Mouse (Mus musculus) liver, embryonic 16.5 days (tissue): ENCODE data around the gene Myh11. TPM values are rescaled to one million over a fixed set of nuclear protein-coding genes. Genes with fewer than 3 reads are reported as not detected.
A peak's percentile ranks its signal among the peaks of the same experiment; 100 is the strongest.

Experiments
- ATAC-seq: fragments of 200-750 bp; cut with Nextera tagmentation; 2 replicates; pipeline ENCODE4 v1.8.0; 2017; ENCODE audit warnings: low read depth, mild to moderate bottlenecking, moderate number of reproducible peaks, moderate library complexity
- H3K27ac ChIP-seq: fragments of 300-500 bp; sonication (generic); 2 replicates; pipeline ENCODE4 v1.5.1; 2014; ENCODE audit warnings: mild to moderate bottlenecking, low read length
- H3K27me3 ChIP-seq: fragments of 300-500 bp; sonication (generic); 2 replicates; pipeline ENCODE4 v1.6.1; 2014; ENCODE audit warnings: low read depth, low read length, mixed read lengths; ENCODE audit not compliant: control insufficient read depth, insufficient read depth
- H3K36me3 ChIP-seq: fragments of 300-500 bp; sonication (generic); 2 replicates; pipeline ENCODE4 v1.6.1; 2014; ENCODE audit warnings: mild to moderate bottlenecking; ENCODE audit not compliant: control insufficient read depth, insufficient read depth
- H3K4me1 ChIP-seq: fragments of 300-500 bp; sonication (generic); 2 replicates; pipeline ENCODE4 v1.6.1; 2014; ENCODE audit warnings: low read depth, low read length, mixed read lengths; ENCODE audit not compliant: control insufficient read depth
- H3K4me2 ChIP-seq: fragments of 300-500 bp; sonication (generic); 2 replicates; pipeline ENCODE4 v1.6.1; 2014; ENCODE audit warnings: low read depth, low read length, mixed read lengths
- H3K4me3 ChIP-seq: fragments of 300-500 bp; sonication (generic); 2 replicates; pipeline ENCODE4 v1.5.1; 2014; ENCODE audit warnings: low read depth, mild to moderate bottlenecking, low read length
- H3K9ac ChIP-seq: fragments of 300-500 bp; sonication (generic); 2 replicates; pipeline ENCODE4 v1.6.1; 2014; ENCODE audit warnings: low read depth, low read length
- H3K9me3 ChIP-seq: fragments of 300-500 bp; sonication (generic); replicated peaks from 2 replicates; pipeline ENCODE4 v1.6.1; 2016; ENCODE audit warnings: low read length; ENCODE audit not compliant: control insufficient read depth
- WGBS: fragments of 180-500 bp; shearing (Covaris S2); extraction: QIAGEN DNeasy Blood & Tissue Kit; methylation state at CpG from one replicate; pipeline ENCODE4 v1.1.7; 2014; ENCODE audit not compliant: insufficient replicate concordance; 5-methylcytosine and 5-hydroxymethylcytosine counted together
- polyA plus RNA-seq: library from polyadenylated mRNA; unstranded; fragments of >200 nt; fragmentation: Nextera tagmentation; extraction: Ambion mirVana; gene quantifications from 2 replicates; pipeline ENCODE4 v1.2.1, GENCODE M21; 2015

The Myh11 gene
- polyA plus RNA-seq, 1 experiment from 2014 or later, result 1.7 TPM

- H3K4me1 ChIP-seq, result no peaks in the 10 kb centered on the region; the same call in 1 of the 2 replicates
- ATAC-seq, result no peak
These were observed 5.5 kb upstream of the Myh11 start for GRCm38 (mm10) chr16:14296544-14297124.

GRCm38 (mm10) chr16:14295291-14295690, 4.1 kb upstream of the Myh11 start:
- Histone ChIP-seq H3K4me2 (no peak overlapping the region), H3K36me3 (peaks cover 7% of the 10 kb centered on the region), H3K4me1 (no peaks in the 10 kb centered on the region; the same call in 1 of the 2 replicates), H3K9me3 (no peaks in the 10 kb centered on the region), H3K27ac (no peak overlapping the region), H3K9ac (no peak overlapping the region), H3K4me3 (no peak overlapping the region), H3K27me3 (peaks cover 20% of the 10 kb centered on the region)
- WGBS, result 32% methylated on average over 2 of the region's 2 CpGs
- no peak for ATAC-seq

More at GRCm38 (mm10) chr16:14296544-14297124, 5.5 kb upstream of the Myh11 start:
- Histone ChIP-seq H3K4me2 (no peak overlapping the region), H3K36me3 (peaks cover 7% of the 10 kb centered on the region), H3K9me3 (no peaks in the 10 kb centered on the region), H3K9ac (no peak overlapping the region), H3K27me3 (peaks cover 17% of the 10 kb centered on the region), H3K27ac (no peak overlapping the region), H3K4me3 (no peak overlapping the region)
- WGBS, result 71% methylated on average over 2 of the region's 2 CpGs

GRCm38 (mm10) chr16:14292205-14293199, 1.3 kb upstream of the Myh11 start:
- peak overlapping the region; percentile 24; the same call in 1 of the 2 replicates for H3K4me2 ChIP-seq
- H3K27me3 ChIP-seq, result peaks cover 20% of the 10 kb centered on the region
- H3K9me3 ChIP-seq, result no peaks in the 10 kb centered on the region
- ATAC-seq, result no peak
- no peaks in the 10 kb centered on the region for H3K36me3 ChIP-seq
- no peaks in the 10 kb centered on the region; the same call in 1 of the 2 replicates for H3K4me1 ChIP-seq
- H3K27ac ChIP-seq, result no peak overlapping the region
- H3K9ac ChIP-seq, result no peak overlapping the region
- no peak overlapping the region for H3K4me3 ChIP-seq
- 18% methylated on average over 31 of the region's 31 CpGs for WGBS

GRCm38 (mm10) chr16:14272374-14272965, 18.7 kb downstream of the Myh11 start:
- H3K27me3 ChIP-seq, result no peaks in the 10 kb centered on the region
- no peaks in the 10 kb centered on the region for H3K9me3 ChIP-seq
- no peak overlapping the region for H3K9ac ChIP-seq
- 50% methylated on average over 4 of the region's 4 CpGs for WGBS
- no peaks in the 10 kb centered on the region for H3K36me3 ChIP-seq
- H3K4me2 ChIP-seq, result no peak overlapping the region
- ATAC-seq, result no peak
- H3K4me1 ChIP-seq, result no peaks in the 10 kb centered on the region
- no peak overlapping the region for H3K27ac ChIP-seq
- H3K4me3 ChIP-seq, result no peak overlapping the region

GRCm38 (mm10) chr16:14265203-14265920, 25.8 kb downstream of the Myh11 start:
- Histone ChIP-seq H3K4me3 (no peak overlapping the region), H3K4me1 (no peaks in the 10 kb centered on the region), H3K27me3 (no peaks in the 10 kb centered on the region), H3K36me3 (no peaks in the 10 kb centered on the region), H3K4me2 (no peak overlapping the region), H3K27ac (no peak overlapping the region), H3K9ac (no peak overlapping the region), H3K9me3 (no peaks in the 10 kb centered on the region)
- ATAC-seq, result no peak
- 10% methylated on average over 4 of the region's 4 CpGs for WGBS

- H3K27me3 ChIP-seq, result no peaks in the 10 kb centered on the region
- no peak overlapping the region for H3K4me2 ChIP-seq
- H3K27ac ChIP-seq, result no peak overlapping the region
- H3K36me3 ChIP-seq, result no peaks in the 10 kb centered on the region
- WGBS, result 36% methylated on average over 2 of the region's 2 CpGs
- no peaks in the 10 kb centered on the region for H3K4me1 ChIP-seq
- no peak overlapping the region for H3K4me3 ChIP-seq
- H3K9ac ChIP-seq, result no peak overlapping the region
- no peak for ATAC-seq
- no peaks in the 10 kb centered on the region for H3K9me3 ChIP-seq
These were observed 26.7 kb downstream of the Myh11 start for GRCm38 (mm10) chr16:14264504-14264903.

- no peaks in the 10 kb centered on the region for H3K9me3 ChIP-seq
- no peak overlapping the region for H3K27ac ChIP-seq
- H3K9ac ChIP-seq, result no peak overlapping the region
- H3K4me1 ChIP-seq, result no peaks in the 10 kb centered on the region
- H3K4me3 ChIP-seq, result no peak overlapping the region
- ATAC-seq, result no peak
- H3K4me2 ChIP-seq, result no peak overlapping the region
- H3K36me3 ChIP-seq, result no peaks in the 10 kb centered on the region
- 68% methylated on average over 6 of the region's 6 CpGs for whole genome bisulfite sequencing
- H3K27me3 ChIP-seq, result no peaks in the 10 kb centered on the region
These were observed 27.9 kb downstream of the Myh11 start for GRCm38 (mm10) chr16:14263241-14263640.

GRCm38 (mm10) chr16:14262410-14262809, 28.8 kb downstream of the Myh11 start:
- Histone ChIP-seq H3K4me1 (no peaks in the 10 kb centered on the region), H3K27ac (no peak overlapping the region), H3K27me3 (no peaks in the 10 kb centered on the region), H3K4me3 (no peak overlapping the region), H3K9me3 (no peaks in the 10 kb centered on the region), H3K36me3 (no peaks in the 10 kb centered on the region), H3K9ac (no peak overlapping the region), H3K4me2 (no peak overlapping the region)
- ATAC-seq, result no peak
- 69% methylated on average over 1 of the region's 1 CpGs for WGBS
